Mouse (Mus musculus) spleen, adult 2 months (tissue): ENCODE results near the gene Ptch2. TPM values are rescaled to one million over a fixed set of nuclear protein-coding genes. Genes with fewer than 3 reads are reported as not detected.

ENCODE experiments used
- DNase-seq, 2 experiments: peaks; one replicate each; pipeline versions ENCODE4 v3.0.0 to v3.0.0-alpha.2; 2012 to 2021; ENCODE audit warnings: low spot score in 2 of 2, low read depth in 1 of 2
- H3K27ac ChIP-seq: fragments of 200-500 bp; 2 replicates; pipeline ENCODE4 v1.5.1; 2012; ENCODE audit warnings: low read length, inconsistent platforms; ENCODE audit not compliant: insufficient read depth
- H3K27me3 ChIP-seq: fragments of 200-500 bp; 2 replicates; pipeline ENCODE4 v1.6.1; 2012; ENCODE audit warnings: mild to moderate bottlenecking, moderate library complexity, low read length, inconsistent platforms; ENCODE audit not compliant: control insufficient read depth, insufficient read depth
- H3K36me3 ChIP-seq: fragments of 200-500 bp; 2 replicates; pipeline ENCODE4 v1.6.1; 2012; ENCODE audit warnings: mild to moderate bottlenecking, low read length, inconsistent platforms; ENCODE audit not compliant: control insufficient read depth, insufficient read depth
- H3K4me1 ChIP-seq: fragments of 200-500 bp; 2 replicates; pipeline ENCODE4 v1.6.1; 2011; ENCODE audit warnings: inconsistent platforms; ENCODE audit not compliant: control insufficient read depth, insufficient read depth, insufficient read length
- H3K4me3 ChIP-seq: fragments of 200-500 bp; 2 replicates; pipeline ENCODE4 v1.5.1; 2011; ENCODE audit warnings: mild to moderate bottlenecking, inconsistent platforms; ENCODE audit not compliant: insufficient read depth, insufficient read length; ENCODE audit errors: extremely low read depth
- CTCF ChIP-seq: fragments of 200-500 bp; IDR thresholded peaks from 2 replicates; pipeline ENCODE4 v1.5.1; 2011; ENCODE audit warnings: mild to moderate bottlenecking, inconsistent platforms; ENCODE audit not compliant: insufficient read depth, insufficient read length, insufficient replicate concordance; ENCODE audit errors: extremely low read depth
- POLR2A ChIP-seq: fragments of 200-500 bp; IDR thresholded peaks from 2 replicates; pipeline ENCODE4 v1.6.1; 2011; ENCODE audit warnings: low read depth, low read length, inconsistent platforms
- WGBS: fragments of 180-500 bp; shearing (Covaris S2); methylation state at CpG from one replicate; pipeline ENCODE4 v1.1.7; 2018; 5-methylcytosine and 5-hydroxymethylcytosine counted together
- polyA plus RNA-seq: library from polyadenylated mRNA; depleted of rRNA; stranded (reverse); fragments of >200 nt; gene quantifications from 2 replicates; pipeline ENCODE4 v1.2.3, GENCODE M21; 2012

The Ptch2 gene
- polyA plus RNA-seq, 1 experiment: 0.51 TPM

- 0% methylated on average over 2 of the region's 2 CpGs for WGBS
- no peak overlapping the region for H3K4me3 ChIP-seq
- no peaks in the 10 kb centered on the region for H3K27me3 ChIP-seq
- TF ChIP-seq CTCF (peak; percentile 57; the same call in 1 of the 2 replicates), POLR2A (no peak)
- no peaks in the 10 kb centered on the region for H3K36me3 ChIP-seq
- no peaks in the 10 kb centered on the region; the same call in 1 of the 2 replicates for H3K4me1 ChIP-seq
- no peak overlapping the region for H3K27ac ChIP-seq
- DNase-seq: peak; percentile 44 to 54
These were observed 43.3 kb downstream of the Ptch2 start for GRCm38 (mm10) chr4:117139217-117139612.

GRCm38 (mm10) chr4:117140613-117141012, 44.7 kb downstream of the Ptch2 start:
- DNase-seq: no peak
- TF ChIP-seq POLR2A (no peak), CTCF (no peak)
- Histone ChIP-seq H3K4me3 (no peak overlapping the region), H3K27me3 (no peaks in the 10 kb centered on the region), H3K36me3 (no peaks in the 10 kb centered on the region), H3K27ac (no peak overlapping the region), H3K4me1 (no peaks in the 10 kb centered on the region)
- WGBS: 30% methylated on average over 4 of the region's 4 CpGs

GRCm38 (mm10) chr4:117143023-117143422, 47.1 kb downstream of the Ptch2 start:
- 81% methylated on average over 7 of the region's 7 CpGs for WGBS
- TF ChIP-seq CTCF: no peak
- TF ChIP-seq POLR2A: no peak

GRCm38 (mm10) chr4:117145248-117145647, 49.4 kb downstream of the Ptch2 start:
- no peak for TF ChIP-seq POLR2A
- TF ChIP-seq CTCF: no peak
- Histone ChIP-seq H3K4me1 (no peaks in the 10 kb centered on the region), H3K27me3 (no peaks in the 10 kb centered on the region), H3K36me3 (peaks cover 4% of the 10 kb centered on the region; the same call in 1 of the 2 replicates), H3K4me3 (no peak overlapping the region), H3K27ac (no peak overlapping the region)
- no peak for DNase-seq
- WGBS: 91% methylated on average over 13 of the region's 13 CpGs

More at GRCm38 (mm10) chr4:117143023-117143422, 47.1 kb downstream of the Ptch2 start:
- Histone ChIP-seq H3K27ac (no peak overlapping the region), H3K4me3 (no peak overlapping the region), H3K36me3 (no peaks in the 10 kb centered on the region), H3K4me1 (no peaks in the 10 kb centered on the region), H3K27me3 (no peaks in the 10 kb centered on the region)
- DNase-seq: no peak

GRCm38 (mm10) chr4:117146176-117146575, 50.3 kb downstream of the Ptch2 start:
- Histone ChIP-seq H3K4me1 (no peaks in the 10 kb centered on the region), H3K27me3 (no peaks in the 10 kb centered on the region), H3K4me3 (no peak overlapping the region), H3K36me3 (peaks cover 9% of the 10 kb centered on the region; the same call in 1 of the 2 replicates), H3K27ac (no peak overlapping the region)
- TF ChIP-seq CTCF (peak; percentile 88; the same call in 1 of the 2 replicates), POLR2A (no peak)
- DNase-seq: peak; percentile 79 to 84
- 50% methylated on average over 15 of the region's 15 CpGs for WGBS

- WGBS: 84% methylated on average over 18 of the region's 18 CpGs
- no peak overlapping the region for H3K27ac ChIP-seq
- H3K4me3 ChIP-seq: no peak overlapping the region
- TF ChIP-seq POLR2A (no peak), CTCF (no peak)
- peaks cover 24% of the 10 kb centered on the region for H3K36me3 ChIP-seq
- no peaks in the 10 kb centered on the region for H3K4me1 ChIP-seq
- DNase-seq: no peak
- H3K27me3 ChIP-seq: no peaks in the 10 kb centered on the region
These were observed 52.3 kb downstream of the Ptch2 start for GRCm38 (mm10) chr4:117148047-117148713.

GRCm38 (mm10) chr4:117148815-117149214, 52.9 kb downstream of the Ptch2 start:
- DNase-seq: no peak
- peaks cover 29% of the 10 kb centered on the region for H3K36me3 ChIP-seq
- TF ChIP-seq CTCF: no peak
- TF ChIP-seq POLR2A: no peak
- 92% methylated on average over 24 of the region's 24 CpGs for WGBS
- H3K27me3 ChIP-seq: no peaks in the 10 kb centered on the region
- no peaks in the 10 kb centered on the region for H3K4me1 ChIP-seq
- H3K27ac ChIP-seq: no peak overlapping the region
- H3K4me3 ChIP-seq: no peak overlapping the region
